Mouse (Mus musculus): ENCODE data around the gene Nup85.
A peak's percentile ranks its signal among the peaks of the same experiment; 100 is the strongest.
"Not testable (repeated sequence)": the region's sequence is repeated elsewhere in the genome, so short reads cannot be mapped to it uniquely, and the experiment has no call there.

The Nup85 gene

GRCm38 (mm10) chr11:115564064-115564809 is at the start of gene Nup85:
TSS of gene Nup85 (plus strand) at chr11:115564434.
- peak; percentile 97 for DNase-seq (ENCODE audit: low read depth, low spot score)

- no peak for DNase-seq (ENCODE audit: low read depth, low spot score)
Measured at GRCm38 (mm10) chr11:115515021-115515420, 49.2 kb upstream of the Nup85 start.

GRCm38 (mm10) chr11:115516942-115517341 is 47.3 kb upstream of the Nup85 start:
- DNase-seq (ENCODE audit: low read depth, low spot score) = no peak

GRCm38 (mm10) chr11:115518693-115519092 is 45.5 kb upstream of the Nup85 start:
- no peak for DNase-seq (ENCODE audit: low read depth, low spot score)

- DNase-seq (ENCODE audit: low read depth, low spot score) = no peak
Measured at GRCm38 (mm10) chr11:115519581-115519980, 44.7 kb upstream of the Nup85 start.

- DNase-seq (ENCODE audit: low read depth, low spot score) = no peak
Measured at GRCm38 (mm10) chr11:115520218-115520617, 44.0 kb upstream of the Nup85 start.

- DNase-seq (ENCODE audit: low read depth, low spot score) = no peak
Measured at GRCm38 (mm10) chr11:115521080-115521479, 43.2 kb upstream of the Nup85 start.

GRCm38 (mm10) chr11:115522238-115522637 is 42.0 kb upstream of the Nup85 start:
- no peak for DNase-seq (ENCODE audit: low read depth, low spot score)

GRCm38 (mm10) chr11:115522703-115523102 is 41.5 kb upstream of the Nup85 start:
- DNase-seq (ENCODE audit: low read depth, low spot score) = no peak

GRCm38 (mm10) chr11:115526446-115526845 is 37.8 kb upstream of the Nup85 start:
- DNase-seq (ENCODE audit: low read depth, low spot score) = not testable (repeated sequence)

- DNase-seq (ENCODE audit: low read depth, low spot score) = no peak
Measured at GRCm38 (mm10) chr11:115534759-115535371, 29.4 kb upstream of the Nup85 start.

- DNase-seq (ENCODE audit: low read depth, low spot score) = peak; percentile 45
Measured at GRCm38 (mm10) chr11:115535401-115536037, 28.7 kb upstream of the Nup85 start.

- peak; percentile 98 for DNase-seq (ENCODE audit: low read depth, low spot score)
Measured at GRCm38 (mm10) chr11:115536038-115536681, 28.1 kb upstream of the Nup85 start, which contains the start of gene Sumo2. TSS of gene Sumo2 (minus strand) at chr11:115536276.

GRCm38 (mm10) chr11:115536856-115537568 is 27.2 kb upstream of the Nup85 start:
- DNase-seq (ENCODE audit: low read depth, low spot score) = no peak

- DNase-seq (ENCODE audit: low read depth, low spot score) = no peak
Measured at GRCm38 (mm10) chr11:115538045-115538444, 26.2 kb upstream of the Nup85 start.

GRCm38 (mm10) chr11:115543571-115543970 is 20.7 kb upstream of the Nup85 start:
- DNase-seq (ENCODE audit: low read depth, low spot score) = no peak

- no peak for DNase-seq (ENCODE audit: low read depth, low spot score)
Measured at GRCm38 (mm10) chr11:115552783-115553182, 11.5 kb upstream of the Nup85 start.

GRCm38 (mm10) chr11:115555717-115556116 is 8.5 kb upstream of the Nup85 start:
- DNase-seq (ENCODE audit: low read depth, low spot score) = no peak

- DNase-seq (ENCODE audit: low read depth, low spot score) = peak; percentile 24
Measured at GRCm38 (mm10) chr11:115563406-115563805, 828 bp upstream of the Nup85 start.

- no peak for DNase-seq (ENCODE audit: low read depth, low spot score)
Measured at GRCm38 (mm10) chr11:115564961-115565360, 727 bp downstream of the Nup85 start.

- no peak for DNase-seq (ENCODE audit: low read depth, low spot score)
Measured at GRCm38 (mm10) chr11:115579080-115579479, 14.8 kb downstream of the Nup85 start.
